Mouse (Mus musculus): ENCODE data around the gene Gm49378. TPM values are rescaled to one million over a fixed set of nuclear protein-coding genes. Genes with fewer than 3 reads are reported as not detected.

Gm49378 gene
- polyA plus RNA-seq, 1 experiment: 8.2 TPM

DNA sequence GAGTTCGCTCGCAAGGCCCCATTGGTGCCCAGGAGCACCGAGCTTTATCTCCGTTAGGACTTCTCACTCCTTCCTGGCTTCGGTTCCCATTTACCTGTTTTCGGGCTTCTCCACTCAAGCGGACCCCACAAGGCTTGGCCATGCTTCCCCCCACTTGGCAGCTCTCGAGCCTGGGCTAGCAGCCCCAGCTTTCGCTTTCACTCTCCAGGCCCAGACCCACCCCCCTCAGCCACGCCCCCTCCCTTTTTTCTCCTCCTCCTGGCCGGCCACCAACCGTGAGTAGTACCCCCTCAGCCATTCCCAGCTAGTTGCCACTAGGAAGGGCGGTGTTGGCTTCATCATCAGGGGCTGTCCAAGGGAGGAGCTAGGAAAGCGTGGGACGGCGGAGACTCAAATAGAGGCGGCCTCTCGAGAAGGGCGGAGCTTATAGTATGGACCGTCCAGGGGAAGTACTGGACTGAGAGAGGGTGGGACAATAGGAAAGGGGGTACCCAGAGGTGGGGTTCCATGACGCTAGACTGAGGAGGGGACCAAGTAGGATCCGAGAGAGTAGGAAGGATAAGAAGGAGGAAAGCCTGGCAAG is 46.9 kb downstream of the Gm49378 start, which contains the start of gene Psme2:
Psme2 (minus strand) TSS at position 366 of the 583 bp plus-strand sequence.
- H3K27ac ChIP-seq (ENCODE audit: insufficient read depth, low read length): peak within 1 kb of the TSS; percentile 95
- peaks cover 6% of the 10 kb centered on the region; the same call in 1 of the 2 replicates for H3K4me1 ChIP-seq (ENCODE audit: control insufficient read depth, insufficient read depth, insufficient read length)
- H3K27me3 ChIP-seq (ENCODE audit: control insufficient read depth, insufficient read depth, low read length): no peaks in the 10 kb centered on the region
- H3K4me3 ChIP-seq (ENCODE audit: extremely low read depth, insufficient read depth, insufficient read length): peak within 1 kb of the TSS; percentile 83
- peaks cover 27% of the 10 kb centered on the region for H3K36me3 ChIP-seq (ENCODE audit: control insufficient read depth, insufficient read depth, low read length)
- TF ChIP-seq CTCF (IDR thresholded peaks at IDR 0.05; ENCODE audit: extremely low read depth, insufficient read depth, insufficient read length, insufficient replicate concordance) (no peak), POLR2A (IDR thresholded peaks at IDR 0.05; ENCODE audit: low read depth, low read length) (peak; percentile 22)
- 1% methylated on average over 22 of the region's 22 CpGs for WGBS
- peak; percentile 79 to 83 for DNase-seq (ENCODE audit: low read depth in 1 of 2, low spot score in 2 of 2)

GRCm38 (mm10) chr14:55589771-55590448 is 47.8 kb downstream of the Gm49378 start:
- H3K4me1 ChIP-seq (ENCODE audit: control insufficient read depth, insufficient read depth, insufficient read length): peaks cover 10% of the 10 kb centered on the region; the same call in 1 of the 2 replicates
- peaks cover 18% of the 10 kb centered on the region for H3K36me3 ChIP-seq (ENCODE audit: control insufficient read depth, insufficient read depth, low read length)
- TF ChIP-seq POLR2A (IDR thresholded peaks at IDR 0.05; ENCODE audit: low read depth, low read length) (no peak), CTCF (IDR thresholded peaks at IDR 0.05; ENCODE audit: extremely low read depth, insufficient read depth, insufficient read length, insufficient replicate concordance) (no peak)
- H3K27me3 ChIP-seq (ENCODE audit: control insufficient read depth, insufficient read depth, low read length): no peaks in the 10 kb centered on the region
- H3K27ac ChIP-seq (ENCODE audit: insufficient read depth, low read length): peak overlapping the region; percentile 85
- no peak for DNase-seq (ENCODE audit: low read depth in 1 of 2, low spot score in 2 of 2)
- 51% methylated on average over 11 of the region's 11 CpGs for WGBS
- H3K4me3 ChIP-seq (ENCODE audit: extremely low read depth, insufficient read depth, insufficient read length): peak overlapping the region; percentile 83

- no peak for TF ChIP-seq POLR2A (IDR thresholded peaks at IDR 0.05; ENCODE audit: low read depth, low read length)
- TF ChIP-seq CTCF (IDR thresholded peaks at IDR 0.05; ENCODE audit: extremely low read depth, insufficient read depth, insufficient read length, insufficient replicate concordance): no peak
- Histone ChIP-seq H3K27ac (ENCODE audit: insufficient read depth, low read length) (peak overlapping the region; percentile 25; the same call in 1 of the 2 replicates), H3K4me3 (ENCODE audit: extremely low read depth, insufficient read depth, insufficient read length) (no peak overlapping the region), H3K4me1 (ENCODE audit: control insufficient read depth, insufficient read depth, insufficient read length) (peaks cover 15% of the 10 kb centered on the region; the same call in 1 of the 2 replicates), H3K27me3 (ENCODE audit: control insufficient read depth, insufficient read depth, low read length) (no peaks in the 10 kb centered on the region), H3K36me3 (ENCODE audit: control insufficient read depth, insufficient read depth, low read length) (peaks cover 14% of the 10 kb centered on the region)
- no peak for DNase-seq (ENCODE audit: low read depth in 1 of 2, low spot score in 2 of 2)
- WGBS: 96% methylated on average over 5 of the region's 5 CpGs
These were observed 48.4 kb downstream of the Gm49378 start for GRCm38 (mm10) chr14:55589271-55589670.

- Histone ChIP-seq H3K36me3 (ENCODE audit: control insufficient read depth, insufficient read depth, low read length) (peaks cover 19% of the 10 kb centered on the region), H3K4me3 (ENCODE audit: extremely low read depth, insufficient read depth, insufficient read length) (no peak overlapping the region), H3K27ac (ENCODE audit: insufficient read depth, low read length) (peak overlapping the region; percentile 82; the same call in 1 of the 2 replicates), H3K4me1 (ENCODE audit: control insufficient read depth, insufficient read depth, insufficient read length) (peaks cover 15% of the 10 kb centered on the region; the same call in 1 of the 2 replicates), H3K27me3 (ENCODE audit: control insufficient read depth, insufficient read depth, low read length) (no peaks in the 10 kb centered on the region)
- TF ChIP-seq CTCF (IDR thresholded peaks at IDR 0.05; ENCODE audit: extremely low read depth, insufficient read depth, insufficient read length, insufficient replicate concordance): no peak
- TF ChIP-seq POLR2A (IDR thresholded peaks at IDR 0.05; ENCODE audit: low read depth, low read length): no peak
- DNase-seq (ENCODE audit: low read depth in 1 of 2, low spot score in 2 of 2): no peak
- 70% methylated on average over 2 of the region's 2 CpGs for WGBS
These were observed 51.5 kb downstream of the Gm49378 start for GRCm38 (mm10) chr14:55586149-55586548.

DNA sequence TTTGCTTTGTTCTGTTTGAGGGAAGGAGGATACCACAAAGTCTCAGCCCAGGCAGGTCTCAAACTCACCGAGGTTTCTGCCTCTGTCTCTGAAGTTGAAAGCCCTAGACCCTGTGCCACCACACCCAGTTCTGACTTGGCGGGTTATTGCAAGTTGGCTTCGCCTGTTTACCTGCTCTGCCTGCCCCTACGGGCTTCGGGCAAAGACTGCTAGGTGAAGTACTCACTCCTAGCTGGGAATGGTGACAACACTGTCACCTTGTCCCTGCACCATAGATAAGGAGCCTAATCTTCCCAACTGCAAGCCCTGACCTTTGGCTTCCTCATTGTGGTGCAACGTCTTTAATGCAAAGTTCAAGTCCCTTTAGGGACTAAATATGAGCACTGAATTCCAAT is 52.1 kb downstream of the Gm49378 start:
- no peak overlapping the region for H3K4me3 ChIP-seq (ENCODE audit: extremely low read depth, insufficient read depth, insufficient read length)
- no peak for TF ChIP-seq CTCF (IDR thresholded peaks at IDR 0.05; ENCODE audit: extremely low read depth, insufficient read depth, insufficient read length, insufficient replicate concordance)
- TF ChIP-seq POLR2A (IDR thresholded peaks at IDR 0.05; ENCODE audit: low read depth, low read length): no peak
- 48% methylated on average over 6 of the region's 6 CpGs for WGBS
- DNase-seq (ENCODE audit: low read depth in 1 of 2, low spot score in 2 of 2): no peak
- H3K36me3 ChIP-seq (ENCODE audit: control insufficient read depth, insufficient read depth, low read length): peaks cover 25% of the 10 kb centered on the region
- no peaks in the 10 kb centered on the region for H3K27me3 ChIP-seq (ENCODE audit: control insufficient read depth, insufficient read depth, low read length)
- peak overlapping the region; percentile 82 for H3K27ac ChIP-seq (ENCODE audit: insufficient read depth, low read length)
- peaks cover 15% of the 10 kb centered on the region; the same call in 1 of the 2 replicates for H3K4me1 ChIP-seq (ENCODE audit: control insufficient read depth, insufficient read depth, insufficient read length)

- DNase-seq (ENCODE audit: low read depth in 1 of 2, low spot score in 2 of 2): peak in 1 of 2 experiments; percentile 77
- TF ChIP-seq CTCF (IDR thresholded peaks at IDR 0.05; ENCODE audit: extremely low read depth, insufficient read depth, insufficient read length, insufficient replicate concordance): no peak
- TF ChIP-seq POLR2A (IDR thresholded peaks at IDR 0.05; ENCODE audit: low read depth, low read length): no peak; the same call in 1 of the 2 replicates
- 7% methylated on average over 43 of the region's 43 CpGs for WGBS
- H3K4me1 ChIP-seq (ENCODE audit: control insufficient read depth, insufficient read depth, insufficient read length): peaks cover 15% of the 10 kb centered on the region; the same call in 1 of the 2 replicates
- H3K27ac ChIP-seq (ENCODE audit: insufficient read depth, low read length): peak within 1 kb of the TSS; percentile 82
- no peaks in the 10 kb centered on the region for H3K27me3 ChIP-seq (ENCODE audit: control insufficient read depth, insufficient read depth, low read length)
- peaks cover 28% of the 10 kb centered on the region for H3K36me3 ChIP-seq (ENCODE audit: control insufficient read depth, insufficient read depth, low read length)
- H3K4me3 ChIP-seq (ENCODE audit: extremely low read depth, insufficient read depth, insufficient read length): peak within 1 kb of the TSS; percentile 71
These were observed 52.8 kb downstream of the Gm49378 start, which contains the start of gene Emc9 for GRCm38 (mm10) chr14:55584702-55585565. Gene Emc9 (minus strand): TSS chr14:55585302.
